Mouse (Mus musculus) lung, postnatal 0 days (tissue): ENCODE measurements around the gene Rrp1b.

Experiments
- CTCF ChIP-seq: IDR thresholded peaks from 2 replicates; pipeline ENCODE4 v1.5.1; 2016; ENCODE audit warnings: antibody characterized with exemption, mild to moderate bottlenecking
- EP300 ChIP-seq: IDR thresholded peaks from 2 replicates; pipeline ENCODE4 v1.6.1; 2016; ENCODE audit warnings: antibody characterized with exemption, mild to moderate bottlenecking, control low read depth

GRCm38 (mm10) chr17:32023088-32023487 is 12.8 kb upstream of the Rrp1b start:
- TF ChIP-seq CTCF (no peak), EP300 (no peak)
